Mouse (Mus musculus): ENCODE data around the gene Gm7137. TPM values are rescaled to one million over a fixed set of nuclear protein-coding genes. Genes with fewer than 3 reads are reported as not detected.
"Not testable (repeated sequence)": the region's sequence is repeated elsewhere in the genome, so short reads cannot be mapped to it uniquely, and the experiment has no call there.

Gene Gm7137
- not detected for total RNA-seq (2021)
- long read RNA-seq, experiment 1 = 0 reads
- long read RNA-seq, experiment 2 = 0 reads

- DNase-seq (ENCODE audit: low spot score) = not testable (repeated sequence)
These were observed at the start of gene Gm7137 for GRCm38 (mm10) chr10:77787876-77788275. Gm7137 (minus strand) TSS chr10:77788200.

- DNase-seq (ENCODE audit: low spot score) = no peak
These were observed 47.6 kb upstream of the Gm7137 start, which contains the start of gene Krtap10-10 for GRCm38 (mm10) chr10:77835647-77836046. Krtap10-10 (plus strand) TSS chr10:77835947.

- DNase-seq (ENCODE audit: low spot score) = no peak
These were observed 39.0 kb upstream of the Gm7137 start, which contains the start of gene Krtap10-4 for GRCm38 (mm10) chr10:77826951-77827350. Krtap10-4 (minus strand) TSS chr10:77827095.

- no peak for DNase-seq (ENCODE audit: low spot score)
These were observed 31.2 kb upstream of the Gm7137 start for GRCm38 (mm10) chr10:77819203-77819602.

- no peak for DNase-seq (ENCODE audit: low spot score)
These were observed 30.5 kb upstream of the Gm7137 start for GRCm38 (mm10) chr10:77818523-77818922.

GRCm38 (mm10) chr10:77815514-77815913, 27.5 kb upstream of the Gm7137 start:
- DNase-seq (ENCODE audit: low spot score) = no peak

- DNase-seq (ENCODE audit: low spot score) = no peak
These were observed 26.4 kb upstream of the Gm7137 start, which contains the start of gene Gm2696 for GRCm38 (mm10) chr10:77814382-77814781. Gm2696 (plus strand) TSS chr10:77814682.

- DNase-seq (ENCODE audit: low spot score) = no peak
These were observed 23.7 kb upstream of the Gm7137 start, which contains the start of gene Gm9507 for GRCm38 (mm10) chr10:77811743-77812142. Gm9507 (minus strand) TSS chr10:77811843.

- no peak for DNase-seq (ENCODE audit: low spot score)
These were observed 16.1 kb upstream of the Gm7137 start for GRCm38 (mm10) chr10:77804095-77804494.

GRCm38 (mm10) chr10:77798921-77799508, 11.0 kb upstream of the Gm7137 start, which contains the start of gene Gm19668:
Gm19668 (minus strand) TSS chr10:77799133.
- DNase-seq (ENCODE audit: low spot score) = no peak

- not testable (repeated sequence) for DNase-seq (ENCODE audit: low spot score)
These were observed 10.3 kb upstream of the Gm7137 start for GRCm38 (mm10) chr10:77798164-77798920.

GRCm38 (mm10) chr10:77797677-77798076, 9.7 kb upstream of the Gm7137 start:
- DNase-seq (ENCODE audit: low spot score) = no peak

GRCm38 (mm10) chr10:77794976-77795375, 7.0 kb upstream of the Gm7137 start, which contains the start of gene Gm9639:
Gm9639 (minus strand) TSS chr10:77795076.
- no peak for DNase-seq (ENCODE audit: low spot score)

- DNase-seq (ENCODE audit: low spot score) = no peak
These were observed 621 bp upstream of the Gm7137 start for GRCm38 (mm10) chr10:77788621-77789020.

GRCm38 (mm10) chr10:77783396-77783795, 4.6 kb downstream of the Gm7137 start:
- DNase-seq (ENCODE audit: low spot score) = not testable (repeated sequence)

GRCm38 (mm10) chr10:77782442-77782841, 5.6 kb downstream of the Gm7137 start, which contains the start of gene Gm3250:
Gm3250 (minus strand) TSS chr10:77782542.
- not testable (repeated sequence) for DNase-seq (ENCODE audit: low spot score)

- not testable (repeated sequence) for DNase-seq (ENCODE audit: low spot score)
These were observed 11.2 kb downstream of the Gm7137 start, which contains the start of gene Gm7138 for GRCm38 (mm10) chr10:77776844-77777243. Gm7138 (minus strand) TSS chr10:77776944.

- DNase-seq (ENCODE audit: low spot score) = not testable (repeated sequence)
These were observed 15.9 kb downstream of the Gm7137 start for GRCm38 (mm10) chr10:77772142-77772541.

GRCm38 (mm10) chr10:77771225-77771624, 16.8 kb downstream of the Gm7137 start, which contains the start of gene Gm3238:
Gm3238 (minus strand) TSS chr10:77771325.
- not testable (repeated sequence) for DNase-seq (ENCODE audit: low spot score)

GRCm38 (mm10) chr10:77769727-77770126, 18.3 kb downstream of the Gm7137 start:
- DNase-seq (ENCODE audit: low spot score) = no peak

- DNase-seq (ENCODE audit: low spot score) = not testable (repeated sequence)
These were observed 28.4 kb downstream of the Gm7137 start, which contains the start of gene Gm3233 for GRCm38 (mm10) chr10:77759582-77759981. Gm3233 (minus strand) TSS chr10:77759682.

- DNase-seq (ENCODE audit: low spot score) = no peak
These were observed 34.6 kb downstream of the Gm7137 start for GRCm38 (mm10) chr10:77753448-77753847.
